Mouse (Mus musculus) gastrocnemius, postnatal 14 days (tissue): ENCODE data around the gene Chchd3. TPM values are rescaled to one million over a fixed set of nuclear protein-coding genes. Genes with fewer than 3 reads are reported as not detected.

Source experiments
- DNase-seq: peaks from one replicate; pipeline ENCODE4 v3.0.0; 2021; ENCODE audit warnings: mixed read lengths
- intact Hi-C: fragments of 180-260 bp; cut with DNase I; formaldehyde crosslinking; loops from one replicate; pipeline ENCODE4 v1.15.1; 2025; ENCODE audit warnings: low total_unique reads
- total RNA-seq, 2 experiments: library from RNA; stranded (reverse); gene quantifications; 2 replicates each; pipeline ENCODE4 v1.2.3; 2021

The Chchd3 gene
- total RNA-seq, 2 experiments from 2014 or later = 292 to 315 TPM

GRCm38 (mm10) chr6:32837165-32837938 lies 222.7 kb downstream of the Chchd3 start:
- DNase-seq = no peak
- intact Hi-C loops = no loop called here

GRCm38 (mm10) chr6:32823856-32824620 lies 236.0 kb downstream of the Chchd3 start:
- intact Hi-C loops = no loop called here

GRCm38 (mm10) chr6:32818961-32819360 lies 241.1 kb downstream of the Chchd3 start:
- intact Hi-C loops = no loop called here
- DNase-seq = no peak

More at GRCm38 (mm10) chr6:32823856-32824620, 236.0 kb downstream of the Chchd3 start:
- DNase-seq = no peak

GRCm38 (mm10) chr6:32808796-32809195 lies 251.3 kb downstream of the Chchd3 start:
- DNase-seq = no peak
- intact Hi-C loops = no loop called here

GRCm38 (mm10) chr6:32807771-32808170 lies 252.3 kb downstream of the Chchd3 start:
- intact Hi-C loops = no loop called here
- no peak for DNase-seq

GRCm38 (mm10) chr6:32803646-32804045 lies 256.4 kb downstream of the Chchd3 start:
- no peak for DNase-seq
- intact Hi-C loops = no loop called here

GRCm38 (mm10) chr6:32801776-32802175 lies 258.3 kb downstream of the Chchd3 start:
- no peak for DNase-seq
- intact Hi-C loops = no loop called here

GRCm38 (mm10) chr6:32797525-32797924 lies 262.5 kb downstream of the Chchd3 start:
- DNase-seq = no peak
- intact Hi-C loops = no loop called here

GRCm38 (mm10) chr6:32795653-32796500 lies 264.2 kb downstream of the Chchd3 start:
- no peak for DNase-seq
- intact Hi-C loops = no loop called here

GRCm38 (mm10) chr6:32793575-32793974 lies 266.5 kb downstream of the Chchd3 start:
- no peak for DNase-seq
- intact Hi-C loops = no loop called here

- intact Hi-C loops = no loop called here
- no peak for DNase-seq
These were observed 266.9 kb downstream of the Chchd3 start for GRCm38 (mm10) chr6:32793163-32793562.

GRCm38 (mm10) chr6:32790487-32790886 lies 269.6 kb downstream of the Chchd3 start:
- no peak for DNase-seq
- intact Hi-C loops = no loop called here

- intact Hi-C loops = no loop called here
These were observed 272.7 kb downstream of the Chchd3 start for GRCm38 (mm10) chr6:32787399-32787798.

GRCm38 (mm10) chr6:32786196-32786595 lies 273.9 kb downstream of the Chchd3 start:
- intact Hi-C loops = no loop called here

More at GRCm38 (mm10) chr6:32787399-32787798, 272.7 kb downstream of the Chchd3 start:
- DNase-seq = no peak

GRCm38 (mm10) chr6:32783102-32783501 lies 277.0 kb downstream of the Chchd3 start:
- intact Hi-C loops = no loop called here
- DNase-seq = no peak

More at GRCm38 (mm10) chr6:32786196-32786595, 273.9 kb downstream of the Chchd3 start:
- no peak for DNase-seq

GRCm38 (mm10) chr6:32780602-32781001 lies 279.5 kb downstream of the Chchd3 start:
- no peak for DNase-seq
- intact Hi-C loops = no loop called here

GRCm38 (mm10) chr6:32776384-32776783 lies 283.7 kb downstream of the Chchd3 start:
- DNase-seq = no peak
- intact Hi-C loops = no loop called here

- peak; percentile 14 for DNase-seq
- intact Hi-C loops = no loop called here
These were observed 305.5 kb downstream of the Chchd3 start for GRCm38 (mm10) chr6:32754524-32754923.

- intact Hi-C loops = no loop called here
- no peak for DNase-seq
These were observed 310.2 kb downstream of the Chchd3 start for GRCm38 (mm10) chr6:32749821-32750220.

- no peak for DNase-seq
- intact Hi-C loops = no loop called here
These were observed 311.3 kb downstream of the Chchd3 start for GRCm38 (mm10) chr6:32748777-32749176.
